Mouse (Mus musculus): ENCODE results near the gene Dync2li1.

Dync2li1 gene

GRCm38 (mm10) chr17:84682734-84683717 is 56.7 kb downstream of the Dync2li1 start, which contains the start of gene Abcg5:
TSS of gene Abcg5 (minus strand) at chr17:84683011.
- in situ Hi-C loops (cut with MboI, MseI), result loop anchor here in 1 of 2 experiments (10.0 kb wide), 1 partner anchor 1222 kb away; no protein-coding TSS in a partner anchor

- in situ Hi-C loops (cut with MboI, MseI), result loop anchor here in 1 of 2 experiments (10.0 kb wide), 1 partner anchor 1221 kb away; no protein-coding TSS in a partner anchor
Observed at GRCm38 (mm10) chr17:84684284-84684683, 58.0 kb downstream of the Dync2li1 start.

- in situ Hi-C loops (cut with MboI, MseI), result loop anchor here in 1 of 2 experiments (5.0 to 10.0 kb wide), 2 partner anchors 33 to 1220 kb away; no protein-coding TSS in a partner anchor
Observed at GRCm38 (mm10) chr17:84685286-84685685, 59.0 kb downstream of the Dync2li1 start.

GRCm38 (mm10) chr17:84687994-84688393 is 61.7 kb downstream of the Dync2li1 start:
- in situ Hi-C loops (cut with MboI, MseI), result loop anchor here in 1 of 2 experiments (5.0 to 10.0 kb wide), 2 partner anchors 36 to 1217 kb away; no protein-coding TSS in a partner anchor

GRCm38 (mm10) chr17:84688834-84689233 is 62.5 kb downstream of the Dync2li1 start:
- in situ Hi-C loops (cut with MboI, MseI), result loop anchor here in 1 of 2 experiments (5.0 to 10.0 kb wide), 2 partner anchors 37 to 1216 kb away; no protein-coding TSS in a partner anchor

GRCm38 (mm10) chr17:84689316-84689715 is 63.0 kb downstream of the Dync2li1 start:
- in situ Hi-C loops (cut with MboI, MseI), result loop anchor here in 1 of 2 experiments (5.0 to 10.0 kb wide), 2 partner anchors 37 to 1215 kb away; no protein-coding TSS in a partner anchor

- in situ Hi-C loops (cut with MboI, MseI), result loop anchor here in 1 of 2 experiments (10.0 kb wide), 1 partner anchor 1305 kb away; no protein-coding TSS in a partner anchor
Observed at GRCm38 (mm10) chr17:84690111-84690510, 63.8 kb downstream of the Dync2li1 start.

- in situ Hi-C loops (cut with MboI, MseI), result loop anchor here in 1 of 2 experiments (10.0 kb wide), 1 partner anchor 1309 kb away; no protein-coding TSS in a partner anchor
Observed at GRCm38 (mm10) chr17:84693741-84694140, 67.4 kb downstream of the Dync2li1 start.

- in situ Hi-C loops (cut with MboI, MseI), result loop anchor here in 1 of 2 experiments (10.0 kb wide), 1 partner anchor 1312 kb away; no protein-coding TSS in a partner anchor
Observed at GRCm38 (mm10) chr17:84696537-84696936, 70.2 kb downstream of the Dync2li1 start.

GRCm38 (mm10) chr17:84698727-84699126 is 72.4 kb downstream of the Dync2li1 start:
- in situ Hi-C loops (cut with MboI, MseI), result loop anchor here in 1 of 2 experiments (10.0 kb wide), 1 partner anchor 1314 kb away; no protein-coding TSS in a partner anchor
